Mouse (Mus musculus) liver, postnatal 0 days (tissue): Measurements from ENCODE around the gene Espn. TPM values are rescaled to one million over a fixed set of nuclear protein-coding genes. Genes with fewer than 3 reads are reported as not detected.
A peak's percentile ranks its signal among the peaks of the same experiment; 100 is the strongest.

Source experiments
- ATAC-seq: fragments of 200-750 bp; cut with Nextera tagmentation; 2 replicates; pipeline ENCODE4 v1.8.0; 2017; ENCODE audit warnings: mild to moderate bottlenecking, moderate library complexity
- DNase-seq: peaks from one replicate; pipeline ENCODE4 v3.0.0-alpha.2; 2016
- H3K27ac ChIP-seq: fragments of 300-500 bp; sonication (generic); 2 replicates; pipeline ENCODE4 v1.5.1; 2014; ENCODE audit warnings: antibody characterized with exemption, moderate library complexity, mild to moderate bottlenecking, low read depth
- H3K27me3 ChIP-seq: fragments of 300-500 bp; sonication (generic); 2 replicates; pipeline ENCODE4 v1.6.1; 2014; ENCODE audit warnings: low read length, control low read depth, mixed read lengths; ENCODE audit not compliant: insufficient read depth
- H3K36me3 ChIP-seq: fragments of 300-500 bp; sonication (generic); replicated peaks from 2 replicates; pipeline ENCODE4 v1.6.1; 2014; ENCODE audit warnings: mild to moderate bottlenecking, control low read depth, low read length, moderate library complexity, mixed read lengths; ENCODE audit not compliant: insufficient read depth
- H3K4me1 ChIP-seq: fragments of 300-500 bp; sonication (generic); 2 replicates; pipeline ENCODE4 v1.6.1; 2014; ENCODE audit warnings: antibody characterized with exemption, mild to moderate bottlenecking, control low read depth; ENCODE audit not compliant: insufficient read depth
- H3K4me2 ChIP-seq: fragments of 300-500 bp; sonication (generic); 2 replicates; pipeline ENCODE4 v1.6.1; 2014; ENCODE audit warnings: low read depth, mild to moderate bottlenecking, low read length, moderate library complexity, mixed read lengths
- H3K4me3 ChIP-seq: fragments of 300-500 bp; sonication (generic); 2 replicates; pipeline ENCODE4 v1.5.1; 2014; ENCODE audit warnings: low read depth, low read length
- H3K9ac ChIP-seq: fragments of 300-500 bp; sonication (generic); replicated peaks from 2 replicates; pipeline ENCODE4 v1.6.1; 2014; ENCODE audit warnings: mild to moderate bottlenecking, moderate library complexity
- H3K9me3 ChIP-seq: fragments of 300-500 bp; sonication (generic); 2 replicates; pipeline ENCODE4 v1.6.1; 2016; ENCODE audit warnings: mild to moderate bottlenecking, control low read depth, low read length, mixed read lengths
- CTCF ChIP-seq: sonication (generic); IDR thresholded peaks from 2 replicates; pipeline ENCODE4 v1.5.1; 2016; ENCODE audit warnings: antibody characterized with exemption, low read depth
- EP300 ChIP-seq: IDR thresholded peaks from 2 replicates; pipeline ENCODE4 v1.6.1; 2016; ENCODE audit warnings: antibody characterized with exemption, low read depth, mild to moderate bottlenecking
- WGBS: fragments of 180-500 bp; shearing (Covaris S2); extraction: QIAGEN DNeasy Blood & Tissue Kit; methylation state at CpG from one replicate; pipeline ENCODE4 v1.1.7; 2014; ENCODE audit not compliant: insufficient replicate concordance; 5-methylcytosine and 5-hydroxymethylcytosine counted together
- polyA plus RNA-seq: library from polyadenylated mRNA; unstranded; fragments of >200 nt; fragmentation: Nextera tagmentation; extraction: Ambion mirVana; gene quantifications from 2 replicates; pipeline ENCODE4 v1.2.1, GENCODE M21; 2015

Gene Espn
- polyA plus RNA-seq, 1 experiment from 2014 or later, result 1.8 TPM

GRCm38 (mm10) chr4:152176638-152177037 is 24.5 kb upstream of the Espn start:
- H3K27ac ChIP-seq, result peak overlapping the region; percentile 96; the same call in 1 of the 2 replicates
- no peak overlapping the region for H3K4me3 ChIP-seq
- WGBS, result 41% methylated on average over 3 of the region's 3 CpGs
- peak overlapping the region; percentile 93; the same call in 1 of the 2 replicates for H3K4me2 ChIP-seq
- DNase-seq (no peak), ATAC-seq (no peak)
- no peaks in the 10 kb centered on the region for H3K9me3 ChIP-seq
- peaks cover 22% of the 10 kb centered on the region for H3K4me1 ChIP-seq
- H3K9ac ChIP-seq, result no peak overlapping the region
- no peaks in the 10 kb centered on the region for H3K36me3 ChIP-seq
- TF ChIP-seq EP300 (no peak), CTCF (no peak)
- H3K27me3 ChIP-seq, result peaks cover 10% of the 10 kb centered on the region; the same call in 1 of the 2 replicates

- no peaks in the 10 kb centered on the region for H3K9me3 ChIP-seq
- H3K9ac ChIP-seq, result no peak overlapping the region
- no peaks in the 10 kb centered on the region for H3K36me3 ChIP-seq
- no peak for TF ChIP-seq CTCF
- no peak overlapping the region for H3K27ac ChIP-seq
- ATAC-seq (no peak), DNase-seq (no peak)
- peaks cover 16% of the 10 kb centered on the region for H3K4me1 ChIP-seq
- H3K27me3 ChIP-seq, result peaks cover 6% of the 10 kb centered on the region; the same call in 1 of the 2 replicates
- no peak overlapping the region for H3K4me2 ChIP-seq
- H3K4me3 ChIP-seq, result no peak overlapping the region
- 73% methylated on average over 9 of the region's 9 CpGs for WGBS
These were observed 21.8 kb upstream of the Espn start for GRCm38 (mm10) chr4:152173956-152174355.

DNA sequence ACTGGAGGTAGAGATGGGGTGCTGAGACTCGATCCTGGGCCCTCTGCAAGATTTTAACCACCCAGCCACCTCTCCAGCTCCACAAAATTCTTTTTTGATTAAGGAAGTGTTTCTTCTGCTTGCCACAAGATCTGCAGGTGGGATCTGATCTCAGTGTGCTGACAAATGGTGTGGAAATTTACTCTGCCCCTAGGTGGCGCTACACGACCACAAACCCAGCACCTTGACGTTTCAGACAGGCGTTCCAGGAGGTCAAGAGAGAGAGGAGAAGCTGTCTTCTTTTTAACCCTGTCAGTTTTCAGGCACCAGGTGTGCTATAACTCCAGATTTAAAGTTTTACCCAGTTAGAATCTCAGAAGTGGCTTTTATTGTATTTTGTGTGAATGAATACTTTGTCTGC is 20.9 kb upstream of the Espn start:
- H3K4me1 ChIP-seq, result peaks cover 8% of the 10 kb centered on the region
- no peaks in the 10 kb centered on the region for H3K27me3 ChIP-seq
- under 1% methylated on average over 5 of the region's 5 CpGs for WGBS
- no peak overlapping the region for H3K27ac ChIP-seq
- no peak overlapping the region for H3K4me2 ChIP-seq
- no peaks in the 10 kb centered on the region for H3K36me3 ChIP-seq
- no peak for TF ChIP-seq EP300
- peak; percentile 92 for TF ChIP-seq CTCF
- ATAC-seq (no peak), DNase-seq (peak; percentile 87)
- H3K4me3 ChIP-seq, result no peak overlapping the region
- no peak overlapping the region for H3K9ac ChIP-seq
- no peaks in the 10 kb centered on the region for H3K9me3 ChIP-seq

DNA sequence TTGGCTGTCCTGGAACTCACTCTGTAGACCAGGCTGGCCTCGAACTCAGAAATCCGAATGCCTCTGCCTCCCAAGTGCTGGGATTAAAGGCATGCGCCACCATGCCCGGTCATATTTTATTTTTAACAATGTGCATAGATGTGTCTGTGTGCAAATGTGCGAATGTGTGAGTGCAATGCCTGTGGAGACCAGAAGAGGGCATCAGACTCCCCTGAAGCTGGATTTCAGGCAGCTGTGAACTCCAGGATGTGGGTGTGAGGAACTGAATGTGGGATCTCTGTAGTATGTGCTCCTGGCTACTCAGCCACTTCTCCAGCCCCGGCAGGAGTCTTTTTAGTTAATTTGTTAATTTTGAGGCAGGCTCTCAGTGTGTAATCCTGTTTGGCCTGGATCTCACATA is 19.4 kb upstream of the Espn start:
- Histone ChIP-seq H3K27ac (no peak overlapping the region), H3K27me3 (no peaks in the 10 kb centered on the region), H3K36me3 (no peaks in the 10 kb centered on the region), H3K9ac (no peak overlapping the region), H3K9me3 (no peaks in the 10 kb centered on the region), H3K4me2 (no peak overlapping the region), H3K4me1 (no peaks in the 10 kb centered on the region), H3K4me3 (no peak overlapping the region)
- no peak for DNase-seq
- 74% methylated on average over 6 of the region's 6 CpGs for WGBS
- TF ChIP-seq CTCF (peak; percentile 52), EP300 (no peak)
- ATAC-seq, result no peak

GRCm38 (mm10) chr4:152170286-152170685 is 18.1 kb upstream of the Espn start:
- ATAC-seq, result no peak
- Histone ChIP-seq H3K9ac (no peak overlapping the region), H3K4me3 (no peak overlapping the region), H3K9me3 (no peaks in the 10 kb centered on the region), H3K4me1 (no peaks in the 10 kb centered on the region), H3K4me2 (no peak overlapping the region), H3K27ac (no peak overlapping the region), H3K36me3 (no peaks in the 10 kb centered on the region), H3K27me3 (no peaks in the 10 kb centered on the region)
- TF ChIP-seq EP300 (no peak), CTCF (no peak)
- 74% methylated on average over 10 of the region's 10 CpGs for WGBS
- DNase-seq, result no peak

DNA sequence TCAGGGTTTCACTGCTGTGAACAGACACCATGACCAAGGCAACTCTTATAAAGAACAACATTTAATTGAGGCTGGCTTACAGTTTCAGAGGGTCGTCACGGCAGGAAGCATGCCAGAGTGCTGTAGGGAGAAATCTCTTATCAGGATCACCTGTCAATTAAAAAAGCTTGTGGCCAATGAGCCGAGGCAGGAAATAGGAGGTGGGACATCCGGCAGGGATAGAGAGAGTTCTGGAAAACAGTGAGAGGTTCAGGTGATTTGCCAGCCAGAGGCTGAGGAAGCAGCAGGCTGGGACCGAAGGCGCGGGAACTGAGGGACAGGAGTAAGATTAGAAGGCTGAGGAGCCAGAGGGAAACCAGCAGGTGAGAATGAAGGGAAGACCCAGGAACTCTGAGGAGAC is 16.9 kb upstream of the Espn start:
- TF ChIP-seq EP300 (no peak), CTCF (no peak)
- Histone ChIP-seq H3K9me3 (no peaks in the 10 kb centered on the region), H3K9ac (no peak overlapping the region), H3K4me2 (no peak overlapping the region), H3K4me1 (no peaks in the 10 kb centered on the region), H3K27me3 (no peaks in the 10 kb centered on the region), H3K27ac (no peak overlapping the region), H3K4me3 (no peak overlapping the region), H3K36me3 (no peaks in the 10 kb centered on the region)
- no peak for DNase-seq
- WGBS, result 77% methylated on average over 7 of the region's 7 CpGs
- no peak for ATAC-seq

DNA sequence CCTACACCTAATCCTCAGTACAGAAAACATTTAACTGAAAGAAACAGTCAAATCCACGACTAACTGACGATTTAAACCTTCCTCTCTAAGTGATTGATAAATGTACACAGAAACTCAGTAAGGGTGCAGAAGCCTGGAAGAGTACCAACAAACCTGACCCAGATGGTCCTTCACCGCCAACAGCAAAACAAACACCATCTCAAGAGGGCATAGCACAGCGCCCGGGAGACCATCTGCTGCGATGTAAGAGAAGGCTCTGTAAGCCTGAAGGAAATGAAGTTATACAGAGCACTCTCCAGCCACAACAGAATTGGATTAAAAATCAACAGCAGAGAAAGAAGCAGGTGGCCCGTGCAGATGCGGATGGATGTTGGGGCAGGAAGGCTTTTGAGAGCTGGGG is 15.9 kb upstream of the Espn start:
- H3K4me3 ChIP-seq, result no peak overlapping the region
- H3K4me2 ChIP-seq, result no peak overlapping the region
- no peaks in the 10 kb centered on the region for H3K27me3 ChIP-seq
- H3K27ac ChIP-seq, result no peak overlapping the region
- H3K9me3 ChIP-seq, result no peaks in the 10 kb centered on the region
- no peaks in the 10 kb centered on the region for H3K36me3 ChIP-seq
- DNase-seq (no peak), ATAC-seq (no peak)
- H3K9ac ChIP-seq, result no peak overlapping the region
- no peaks in the 10 kb centered on the region for H3K4me1 ChIP-seq
- 65% methylated on average over 8 of the region's 8 CpGs for WGBS
- no peak for TF ChIP-seq CTCF
- no peak for TF ChIP-seq EP300
